Mouse (Mus musculus): ENCODE data around the gene Bcl11b. TPM values are rescaled to one million over a fixed set of nuclear protein-coding genes. Genes with fewer than 3 reads are reported as not detected.

Bcl11b gene
- polyA plus RNA-seq, 1 experiment from 2014 or later, result 30.7 TPM

DNA sequence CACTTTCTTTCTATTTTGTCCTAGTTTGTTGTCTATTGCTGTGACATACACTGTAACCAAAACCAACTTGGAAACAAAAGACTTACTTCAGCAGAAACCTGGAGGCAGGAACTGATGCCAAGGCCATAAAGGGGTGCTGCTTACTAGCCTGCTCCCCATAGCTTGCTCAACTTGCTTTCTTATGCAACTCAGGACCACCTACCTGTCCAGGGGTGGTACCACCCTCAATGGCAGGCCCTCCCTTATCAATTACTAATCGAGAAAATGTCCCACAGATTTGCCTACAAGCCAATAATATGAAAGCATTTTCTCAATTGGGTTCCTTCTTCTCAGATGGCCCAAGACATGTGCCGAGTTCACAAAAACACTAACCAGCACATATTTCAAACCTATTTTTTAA is 135.1 kb downstream of the Bcl11b start:
- H3K27ac ChIP-seq, result no peak overlapping the region
- no peaks in the 10 kb centered on the region for H3K27me3 ChIP-seq (ENCODE audit: control insufficient read depth, insufficient read depth, low read length)
- H3K4me1 ChIP-seq (replicated peaks; ENCODE audit: control insufficient read depth, insufficient read depth, low read length), result no peaks in the 10 kb centered on the region
- H3K36me3 ChIP-seq (replicated peaks; ENCODE audit: control insufficient read depth, insufficient read depth), result no peaks in the 10 kb centered on the region
- no peaks in the 10 kb centered on the region for H3K9me3 ChIP-seq (ENCODE audit: control insufficient read depth, low read length)
- DNase-seq (ENCODE audit: low spot score) (no peak), ATAC-seq (ENCODE audit: low FRiP score) (no peak)
- 97% methylated on average over 2 of the region's 2 CpGs for WGBS
- H3K4me2 ChIP-seq (replicated peaks), result no peak overlapping the region
- no peak overlapping the region for H3K9ac ChIP-seq
- H3K4me3 ChIP-seq (replicated peaks; ENCODE audit: low read length), result no peak overlapping the region

Other genes with a start within 250 kb of the Bcl11b start
- gene Setd3, start 175.7 kb upstream of the Bcl11b start, polyA plus RNA-seq (2014; fragmentation: Nextera tagmentation; extraction: Ambion mirVana), result 86.7 and 89.8 TPM in 2 replicates
- gene Ccnk, start 176.0 kb upstream of the Bcl11b start, polyA plus RNA-seq (2014; fragmentation: Nextera tagmentation; extraction: Ambion mirVana), result 4.4 and 5.6 TPM in 2 replicates